Mouse (Mus musculus) midbrain, postnatal 0 days (tissue): ENCODE data around the gene Tgfbr2. TPM values are rescaled to one million over a fixed set of nuclear protein-coding genes. Genes with fewer than 3 reads are reported as not detected.

Experiments
- ATAC-seq: fragments of 200-750 bp; cut with Nextera tagmentation; 2 replicates; pipeline ENCODE4 v1.8.0; 2017; ENCODE audit warnings: moderate number of reproducible peaks, mild to moderate bottlenecking, moderate TSS enrichment, moderate library complexity; ENCODE audit not compliant: low FRiP score
- DNase-seq: peaks from one replicate; pipeline ENCODE4 v3.0.0-alpha.2; 2015; ENCODE audit warnings: low spot score
- H3K27ac ChIP-seq: fragments of 300-500 bp; sonication (generic); 2 replicates; pipeline ENCODE4 v1.5.1; 2014; ENCODE audit warnings: low read depth, mild to moderate bottlenecking, low read length, mixed read lengths
- H3K27me3 ChIP-seq: fragments of 300-500 bp; sonication (generic); 2 replicates; pipeline ENCODE4 v1.6.1; 2014; ENCODE audit warnings: low read length, control low read depth, mixed read lengths; ENCODE audit not compliant: insufficient read depth
- H3K36me3 ChIP-seq: fragments of 300-500 bp; sonication (generic); 2 replicates; pipeline ENCODE4 v1.6.1; 2014; ENCODE audit warnings: low read length, control low read depth, mixed read lengths; ENCODE audit not compliant: insufficient read depth
- H3K4me1 ChIP-seq: fragments of 300-500 bp; sonication (generic); 2 replicates; pipeline ENCODE4 v1.6.1; 2014; ENCODE audit warnings: mild to moderate bottlenecking, control low read depth, antibody characterized with exemption, low read length, mixed read lengths; ENCODE audit not compliant: insufficient read depth
- H3K4me2 ChIP-seq: fragments of 300-500 bp; sonication (generic); 2 replicates; pipeline ENCODE4 v1.6.1; 2014; ENCODE audit warnings: low read depth, mild to moderate bottlenecking, low read length, mixed read lengths; ENCODE audit not compliant: poor library complexity, severe bottlenecking
- H3K4me3 ChIP-seq: fragments of 300-500 bp; sonication (generic); 2 replicates; pipeline ENCODE4 v1.5.1; 2014; ENCODE audit warnings: low read depth, mild to moderate bottlenecking, low read length, moderate library complexity
- H3K9ac ChIP-seq: fragments of 300-500 bp; sonication (generic); replicated peaks from 2 replicates; pipeline ENCODE4 v1.6.1; 2014; ENCODE audit warnings: mild to moderate bottlenecking, low read length, moderate library complexity, mixed read lengths; ENCODE audit not compliant: poor library complexity, severe bottlenecking
- H3K9me3 ChIP-seq: fragments of 300-500 bp; sonication (generic); 2 replicates; pipeline ENCODE4 v1.6.1; 2016; ENCODE audit warnings: low read length, control low read depth
- CTCF ChIP-seq: IDR thresholded peaks from 2 replicates; pipeline ENCODE4 v1.5.1; 2016; ENCODE audit warnings: antibody characterized with exemption, mild to moderate bottlenecking
- WGBS: fragments of 180-500 bp; shearing (Covaris S2); extraction: QIAGEN DNeasy Blood & Tissue Kit; methylation state at CpG from one replicate; pipeline ENCODE4 v1.1.7; 2014; 5-methylcytosine and 5-hydroxymethylcytosine counted together
- polyA plus RNA-seq: library from polyadenylated mRNA; unstranded; fragments of >200 nt; fragmentation: Nextera tagmentation; extraction: Ambion mirVana; gene quantifications from 2 replicates; pipeline ENCODE4 v1.2.1, GENCODE M21; 2015
- total RNA-seq: library from RNA; depleted of rRNA; stranded (reverse); fragments of >200 nt; gene quantifications from 2 replicates; pipeline ENCODE4 v1.2.3, GENCODE M21; 2014

Gene Tgfbr2
- total and polyA plus RNA-seq, 2 experiments from 2014 or later, result 7.2 to 20.3 TPM

DNA sequence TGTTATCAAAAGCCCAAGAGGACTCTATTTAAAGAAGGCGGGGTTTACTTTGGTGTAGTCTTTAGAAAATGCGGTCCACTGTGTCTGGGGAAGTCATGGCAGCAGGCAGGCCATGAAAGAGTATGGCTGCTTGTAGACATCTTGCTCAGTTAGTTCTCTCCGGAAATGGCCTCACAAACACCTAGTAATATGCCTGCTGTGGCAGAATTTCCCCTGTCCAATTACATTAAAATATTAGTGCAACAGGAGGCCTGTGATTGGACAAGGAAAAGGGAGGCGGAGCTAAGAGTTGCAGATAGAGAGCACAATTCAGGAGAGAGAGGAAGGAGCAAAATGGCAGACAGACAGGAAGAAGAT is 45.0 kb upstream of the Tgfbr2 start:
- Histone ChIP-seq H3K4me3 (no peak overlapping the region), H3K27me3 (no peaks in the 10 kb centered on the region), H3K9me3 (no peaks in the 10 kb centered on the region), H3K9ac (no peak overlapping the region), H3K36me3 (no peaks in the 10 kb centered on the region), H3K4me1 (no peaks in the 10 kb centered on the region), H3K4me2 (no peak overlapping the region), H3K27ac (no peak overlapping the region)
- WGBS, result 91% methylated on average over 4 of the region's 4 CpGs
- DNase-seq (no peak), ATAC-seq (no peak)
- TF ChIP-seq CTCF, result no peak

DNA sequence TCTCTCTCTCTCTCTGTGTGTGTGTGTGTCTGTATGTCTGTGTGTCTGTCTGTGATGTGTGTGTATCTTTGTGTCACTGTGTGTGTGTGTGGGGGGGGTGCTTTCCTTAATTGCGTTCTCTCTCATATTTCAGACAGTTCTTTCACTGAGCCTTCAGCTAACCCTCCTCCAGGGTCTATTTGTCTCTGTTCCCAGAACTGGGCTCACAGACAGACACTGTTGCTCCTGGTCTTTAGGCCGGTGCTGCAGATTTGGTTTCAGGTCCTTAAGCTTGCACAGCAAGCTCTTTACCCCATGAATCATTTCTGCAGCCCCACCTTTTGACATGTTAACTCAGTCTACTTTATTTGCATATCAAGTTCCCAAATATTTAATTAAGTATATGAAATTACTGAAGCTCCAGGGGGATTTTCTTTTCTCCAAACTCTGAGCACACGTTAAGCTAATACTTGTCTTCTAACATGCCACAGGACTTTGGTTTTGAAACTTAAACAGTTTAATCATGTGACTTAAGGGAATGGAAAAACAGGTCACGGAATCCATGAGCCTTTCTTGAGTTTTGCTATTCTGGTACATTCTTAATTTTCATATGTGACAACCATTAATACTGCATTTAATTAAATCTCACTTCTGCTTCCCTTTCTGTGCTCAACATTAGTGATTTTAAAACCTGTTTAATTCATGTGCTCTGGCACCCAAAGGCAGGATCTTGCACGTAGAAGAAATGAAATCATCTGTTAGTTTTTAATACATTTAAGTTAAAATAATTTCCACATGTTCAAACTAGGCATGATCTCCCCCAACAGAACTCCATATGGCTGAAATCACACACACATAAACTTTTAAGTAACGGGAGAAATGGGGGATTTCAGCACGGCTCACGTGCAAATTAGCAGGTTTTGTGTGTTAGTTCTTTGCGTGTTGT is 44.3 kb upstream of the Tgfbr2 start:
- H3K4me2 ChIP-seq, result no peak overlapping the region
- DNase-seq (no peak), ATAC-seq (no peak)
- no peaks in the 10 kb centered on the region for H3K27me3 ChIP-seq
- H3K9me3 ChIP-seq, result no peaks in the 10 kb centered on the region
- H3K4me3 ChIP-seq, result no peak overlapping the region
- no peaks in the 10 kb centered on the region for H3K4me1 ChIP-seq
- WGBS, result 74% methylated on average over 9 of the region's 9 CpGs
- no peak overlapping the region for H3K27ac ChIP-seq
- H3K9ac ChIP-seq, result no peak overlapping the region
- TF ChIP-seq CTCF, result no peak
- no peaks in the 10 kb centered on the region for H3K36me3 ChIP-seq

DNA sequence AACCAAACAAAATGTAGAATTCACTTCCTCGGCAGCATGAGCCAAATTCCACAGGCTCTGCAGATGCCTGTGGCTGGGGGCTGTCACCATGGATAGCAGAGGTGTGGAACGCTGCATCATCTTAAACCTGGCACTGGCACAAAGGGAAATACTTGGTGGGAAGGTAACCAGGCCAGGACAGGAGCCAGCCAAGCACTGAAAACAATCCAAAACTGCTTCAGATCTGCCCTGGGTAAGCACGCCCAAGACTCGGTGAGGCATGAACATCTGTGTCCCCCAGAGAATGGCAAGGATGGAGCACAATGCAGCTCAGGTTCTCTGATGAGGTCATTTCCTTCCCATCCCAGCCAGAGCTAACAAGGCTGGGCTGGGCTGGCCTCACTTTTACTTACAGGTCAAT is 43.6 kb upstream of the Tgfbr2 start:
- TF ChIP-seq CTCF, result no peak
- H3K27me3 ChIP-seq, result no peaks in the 10 kb centered on the region
- H3K4me2 ChIP-seq, result no peak overlapping the region
- H3K36me3 ChIP-seq, result no peaks in the 10 kb centered on the region
- H3K4me1 ChIP-seq, result no peaks in the 10 kb centered on the region
- H3K4me3 ChIP-seq, result no peak overlapping the region
- ATAC-seq (no peak), DNase-seq (no peak)
- 43% methylated on average over 4 of the region's 4 CpGs for WGBS
- H3K9me3 ChIP-seq, result no peaks in the 10 kb centered on the region
- no peak overlapping the region for H3K27ac ChIP-seq
- H3K9ac ChIP-seq, result no peak overlapping the region

DNA sequence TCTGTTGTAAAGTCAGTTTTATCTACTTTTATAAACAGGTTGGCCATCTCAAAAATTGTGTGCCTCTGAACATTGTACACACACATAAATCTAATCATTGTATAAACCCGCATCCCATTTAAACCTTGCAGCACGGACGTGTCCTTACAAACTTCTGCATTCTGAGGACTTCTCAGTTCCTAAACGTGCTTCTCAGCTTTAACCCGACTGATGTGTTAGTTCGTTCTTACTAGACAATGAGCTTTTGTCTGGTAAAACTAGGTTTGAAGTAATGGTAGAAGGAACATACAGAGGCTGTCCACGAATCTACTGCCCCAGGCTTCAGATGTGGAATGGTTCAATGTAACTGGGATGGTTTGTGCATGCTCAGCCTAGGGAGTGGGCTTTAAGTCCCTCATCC is 41.9 kb upstream of the Tgfbr2 start:
- WGBS, result 98% methylated on average over 7 of the region's 7 CpGs

DNA sequence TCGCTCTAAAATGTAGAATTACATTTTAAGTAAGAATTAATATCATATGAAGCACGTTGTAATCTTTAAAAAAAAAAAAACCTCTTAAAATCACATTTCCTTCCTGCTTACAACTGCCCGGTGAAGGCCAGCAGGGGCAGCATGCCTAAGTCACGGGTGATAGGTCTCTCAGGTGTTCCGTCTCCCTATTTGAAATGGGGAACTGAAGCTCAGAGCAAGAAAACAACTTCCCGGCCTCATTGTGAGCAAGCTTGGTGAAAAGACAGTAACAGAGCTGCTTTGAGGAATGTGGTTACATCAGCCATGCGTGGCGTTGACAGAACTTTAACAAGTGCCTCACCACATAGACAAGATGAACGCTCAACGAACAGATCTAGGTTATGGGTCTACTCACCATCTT is 41.5 kb upstream of the Tgfbr2 start:
- Histone ChIP-seq H3K4me2 (no peak overlapping the region), H3K9ac (no peak overlapping the region), H3K27ac (no peak overlapping the region), H3K9me3 (no peaks in the 10 kb centered on the region), H3K4me1 (peaks cover 3% of the 10 kb centered on the region; the same call in 1 of the 2 replicates), H3K27me3 (no peaks in the 10 kb centered on the region), H3K36me3 (no peaks in the 10 kb centered on the region), H3K4me3 (no peak overlapping the region)
- TF ChIP-seq CTCF, result no peak
- ATAC-seq (no peak), DNase-seq (no peak)
- 90% methylated on average over 10 of the region's 10 CpGs for WGBS

More for the DNA sequence above, 41.9 kb upstream of the Tgfbr2 start:
- H3K4me2 ChIP-seq, result no peak overlapping the region
- no peak overlapping the region for H3K9ac ChIP-seq
- H3K27ac ChIP-seq, result no peak overlapping the region
- no peak for TF ChIP-seq CTCF
- DNase-seq (no peak), ATAC-seq (no peak)
- no peaks in the 10 kb centered on the region for H3K27me3 ChIP-seq
- H3K36me3 ChIP-seq, result no peaks in the 10 kb centered on the region
- H3K9me3 ChIP-seq, result no peaks in the 10 kb centered on the region
- no peak overlapping the region for H3K4me3 ChIP-seq
- peaks cover 3% of the 10 kb centered on the region; the same call in 1 of the 2 replicates for H3K4me1 ChIP-seq

DNA sequence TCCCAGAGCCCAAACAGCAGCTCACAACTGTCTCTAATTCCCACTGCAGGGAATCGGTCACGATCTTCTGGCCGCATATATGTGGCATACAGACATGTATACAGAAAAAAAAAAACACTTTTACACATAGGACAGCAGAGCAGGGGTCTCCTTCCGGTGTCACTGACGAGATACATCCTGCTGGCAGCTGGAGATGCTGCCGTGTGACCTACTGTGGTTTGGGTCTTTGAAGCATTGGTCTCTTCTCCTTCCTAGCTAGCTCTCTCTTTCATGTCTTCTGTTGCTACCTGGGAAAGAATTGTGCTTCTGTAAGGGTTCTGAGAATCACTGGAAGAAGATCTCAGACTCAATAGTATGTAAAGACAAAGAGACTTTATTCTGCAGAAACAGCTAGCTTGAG is 39.1 kb upstream of the Tgfbr2 start:
- H3K4me1 ChIP-seq, result peaks cover 3% of the 10 kb centered on the region; the same call in 1 of the 2 replicates
- no peak overlapping the region for H3K4me3 ChIP-seq
- DNase-seq, result no peak
- H3K4me2 ChIP-seq, result no peak overlapping the region
- no peak overlapping the region for H3K9ac ChIP-seq
- H3K36me3 ChIP-seq, result no peaks in the 10 kb centered on the region
- TF ChIP-seq CTCF, result no peak
- ATAC-seq, result no peak
- no peak overlapping the region for H3K27ac ChIP-seq
- H3K9me3 ChIP-seq, result no peaks in the 10 kb centered on the region
- no peaks in the 10 kb centered on the region for H3K27me3 ChIP-seq
- WGBS, result 82% methylated on average over 6 of the region's 6 CpGs
